Mouse (Mus musculus) heart, postnatal 0 days (tissue): ENCODE results near the gene Jazf1.

ENCODE experiments used
- CTCF ChIP-seq: IDR thresholded peaks from 2 replicates; pipeline ENCODE4 v1.5.1; 2016; ENCODE audit warnings: antibody characterized with exemption, control low read depth, low read depth
- EP300 ChIP-seq: IDR thresholded peaks from 2 replicates; pipeline ENCODE4 v1.6.1; 2016; ENCODE audit warnings: antibody characterized with exemption, low read depth

DNA sequence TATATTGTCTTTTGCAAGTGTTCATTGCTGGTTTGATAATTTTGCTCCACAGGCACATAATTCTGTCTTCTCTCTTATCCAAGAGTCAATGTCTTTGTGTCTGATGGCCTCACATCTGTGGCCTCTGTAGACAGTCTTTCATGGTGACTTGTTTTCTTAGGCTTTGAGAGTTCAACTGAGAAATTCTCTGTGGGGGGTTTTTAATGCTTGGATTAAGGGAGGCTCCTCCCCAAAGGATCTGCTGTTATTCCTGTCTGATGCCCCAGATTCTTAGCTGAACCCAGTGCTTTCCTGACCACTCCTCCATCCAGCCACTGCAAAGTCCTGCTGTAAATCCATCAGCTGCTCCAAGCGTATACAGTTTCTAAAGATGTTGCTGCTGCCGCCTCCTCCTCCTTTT lies 112.3 kb downstream of the Jazf1 start:
- no peak for TF ChIP-seq CTCF
- TF ChIP-seq EP300 = no peak
